Mouse (Mus musculus) granulocyte monocyte progenitor cell, adult 5-6 weeks (primary cell): Measurements from ENCODE around the gene Gpr83. TPM values are rescaled to one million over a fixed set of nuclear protein-coding genes. Genes with fewer than 3 reads are reported as not detected.
A peak's percentile ranks its signal among the peaks of the same experiment; 100 is the strongest.
"Not testable (repeated sequence)": the region's sequence is repeated elsewhere in the genome, so short reads cannot be mapped to it uniquely, and the experiment has no call there.

Experiments used
- ATAC-seq: replicated peaks from 2 replicates; pipeline ENCODE4 v1.8.0; 2016; ENCODE audit warnings: mild to moderate bottlenecking, moderate TSS enrichment, inconsistent platforms; ENCODE audit not compliant: poor library complexity, severe bottlenecking
- total RNA-seq, 2 experiments: library from RNA; stranded (forward) in 1 of 2; stranded (reverse) in 1 of 2; fragments of 200-712, 200-1000 nt in 1 of 2; fragments of >200 nt in 1 of 2; fragmentation: Nextera tagmentation in 1 of 2; gene quantifications; 2 replicates each; pipeline ENCODE4 v1.2.3; 2014 to 2017

Gene Gpr83
- total RNA-seq, 2 experiments from 2014 or later: 0.05 TPM; not detected in 1

DNA sequence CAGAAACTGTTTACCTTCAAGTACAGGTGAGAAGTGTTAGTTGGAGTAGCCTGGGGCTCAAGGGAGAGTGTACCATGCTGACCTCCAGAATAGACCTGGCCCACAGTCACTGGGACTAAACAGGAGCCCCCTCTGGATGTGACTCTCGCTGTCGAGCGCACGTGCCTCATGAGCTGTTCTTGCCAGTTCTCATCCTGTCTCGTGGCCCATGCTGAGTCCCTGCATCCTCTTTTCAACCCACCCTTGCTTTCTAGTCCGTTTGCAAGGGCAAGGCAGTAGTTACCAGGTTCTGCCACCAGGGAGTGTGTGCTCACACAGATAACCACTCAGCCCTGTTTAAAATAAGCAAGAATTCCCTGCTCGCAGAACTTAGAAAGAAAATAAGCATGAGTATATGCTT is 6.9 kb downstream of the Gpr83 start:
- ATAC-seq: peak; percentile 97

DNA sequence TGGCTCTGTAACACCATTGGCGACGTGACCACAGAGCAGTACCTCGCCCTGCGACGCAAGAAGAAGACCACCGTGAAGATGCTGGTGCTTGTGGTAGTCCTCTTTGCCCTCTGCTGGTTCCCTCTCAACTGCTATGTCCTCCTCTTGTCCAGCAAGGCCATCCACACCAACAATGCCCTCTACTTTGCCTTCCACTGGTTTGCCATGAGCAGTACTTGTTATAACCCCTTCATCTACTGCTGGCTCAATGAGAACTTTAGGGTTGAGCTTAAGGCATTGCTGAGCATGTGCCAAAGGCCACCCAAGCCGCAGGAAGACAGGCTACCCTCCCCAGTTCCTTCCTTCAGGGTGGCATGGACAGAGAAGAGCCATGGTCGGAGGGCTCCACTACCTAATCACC is 8.3 kb downstream of the Gpr83 start:
- ATAC-seq: no peak

DNA sequence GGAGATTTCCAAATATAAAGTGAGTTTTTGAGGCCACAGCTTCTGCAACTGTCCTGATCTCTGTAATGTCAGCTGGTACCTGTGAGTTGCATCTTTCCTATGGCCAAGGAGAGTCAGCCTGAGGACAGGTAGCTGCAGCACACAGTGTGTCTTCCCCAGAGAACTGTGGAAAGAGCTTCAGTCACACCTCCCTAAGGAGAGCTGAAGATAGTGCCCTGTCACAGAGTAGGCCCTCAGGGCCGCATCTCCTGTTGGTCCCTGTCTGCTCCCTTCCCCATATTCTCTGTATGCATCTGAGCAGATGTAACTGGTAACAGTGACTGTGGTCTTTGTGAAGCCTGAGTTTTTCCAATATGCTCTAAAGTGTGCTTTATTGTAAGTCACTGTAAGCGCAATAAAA is 10.4 kb downstream of the Gpr83 start:
- no peak for ATAC-seq

DNA sequence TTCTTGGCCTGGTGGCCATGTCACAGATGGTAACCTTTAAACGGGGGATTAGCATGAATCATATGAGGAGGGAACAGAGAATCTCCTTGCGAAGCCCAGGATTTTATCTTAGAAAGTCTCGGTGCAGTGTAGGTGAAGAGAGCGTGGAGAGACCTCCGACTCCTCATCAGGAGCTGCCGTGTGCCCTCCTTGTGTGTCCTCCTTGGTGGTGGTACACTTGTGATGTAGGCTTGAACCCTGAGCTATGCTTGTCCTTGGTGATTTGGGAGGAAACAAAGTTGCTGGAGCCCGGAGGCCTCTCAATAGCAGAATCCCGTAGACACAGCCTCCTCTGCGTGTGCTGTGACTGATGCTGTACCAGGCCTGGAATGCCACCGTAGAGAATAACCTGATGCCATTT is 10.8 kb downstream of the Gpr83 start:
- no peak for ATAC-seq

DNA sequence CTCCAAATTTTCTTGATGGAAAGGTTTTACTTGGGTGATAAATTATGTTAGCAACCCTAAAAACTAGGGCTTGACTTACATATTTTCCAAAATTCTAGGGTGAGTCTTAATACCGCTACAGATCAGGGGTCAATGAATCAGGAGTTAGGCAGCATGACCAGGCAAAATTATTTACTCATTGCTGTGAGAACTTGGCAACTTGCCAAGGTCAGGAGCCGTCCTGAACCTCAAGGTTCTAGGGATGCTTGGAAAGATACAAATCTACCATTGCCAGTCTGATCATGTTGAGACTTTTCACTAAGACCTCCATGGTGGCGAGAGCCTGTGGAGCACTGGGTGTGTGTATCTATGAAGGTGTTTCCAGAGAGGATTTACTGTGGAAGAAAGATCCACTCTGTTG is 11.5 kb downstream of the Gpr83 start:
- ATAC-seq: no peak

DNA sequence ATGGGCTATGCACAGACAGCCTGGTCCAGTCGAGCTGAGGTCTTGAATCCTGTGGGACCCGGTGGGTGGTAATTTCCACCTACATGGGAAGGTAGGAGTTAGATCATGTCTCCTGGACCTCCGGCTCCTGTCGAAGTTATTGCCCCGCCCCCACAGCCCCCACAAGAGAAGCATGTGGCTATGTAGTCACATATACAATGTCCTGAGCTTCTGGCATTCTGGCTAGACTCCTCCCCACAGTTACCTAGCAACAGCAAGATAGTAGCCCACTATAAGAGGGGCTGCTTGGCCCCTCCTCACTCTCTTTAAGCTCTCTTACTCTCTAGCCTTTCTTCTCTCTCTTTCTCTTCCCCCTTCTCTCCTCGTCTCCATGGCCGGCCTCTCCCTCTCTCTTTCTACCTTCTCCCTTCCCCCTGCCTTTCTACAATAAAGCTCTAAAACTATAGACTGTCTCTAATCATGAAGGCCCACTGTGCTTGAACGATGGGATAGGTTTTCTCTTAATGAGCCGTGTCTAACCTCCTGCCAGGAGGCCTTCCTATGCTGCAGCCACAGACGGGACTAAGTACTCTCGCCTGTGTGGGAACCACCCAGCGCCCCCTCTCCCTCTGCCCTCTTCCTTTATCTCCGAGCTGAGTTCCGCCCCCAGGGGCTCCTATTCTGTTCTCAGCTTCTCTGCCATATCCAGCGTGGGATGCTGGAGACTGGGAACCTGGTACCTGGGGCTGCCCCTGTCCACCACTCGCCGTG is 12.3 kb downstream of the Gpr83 start:
- no peak for ATAC-seq

DNA sequence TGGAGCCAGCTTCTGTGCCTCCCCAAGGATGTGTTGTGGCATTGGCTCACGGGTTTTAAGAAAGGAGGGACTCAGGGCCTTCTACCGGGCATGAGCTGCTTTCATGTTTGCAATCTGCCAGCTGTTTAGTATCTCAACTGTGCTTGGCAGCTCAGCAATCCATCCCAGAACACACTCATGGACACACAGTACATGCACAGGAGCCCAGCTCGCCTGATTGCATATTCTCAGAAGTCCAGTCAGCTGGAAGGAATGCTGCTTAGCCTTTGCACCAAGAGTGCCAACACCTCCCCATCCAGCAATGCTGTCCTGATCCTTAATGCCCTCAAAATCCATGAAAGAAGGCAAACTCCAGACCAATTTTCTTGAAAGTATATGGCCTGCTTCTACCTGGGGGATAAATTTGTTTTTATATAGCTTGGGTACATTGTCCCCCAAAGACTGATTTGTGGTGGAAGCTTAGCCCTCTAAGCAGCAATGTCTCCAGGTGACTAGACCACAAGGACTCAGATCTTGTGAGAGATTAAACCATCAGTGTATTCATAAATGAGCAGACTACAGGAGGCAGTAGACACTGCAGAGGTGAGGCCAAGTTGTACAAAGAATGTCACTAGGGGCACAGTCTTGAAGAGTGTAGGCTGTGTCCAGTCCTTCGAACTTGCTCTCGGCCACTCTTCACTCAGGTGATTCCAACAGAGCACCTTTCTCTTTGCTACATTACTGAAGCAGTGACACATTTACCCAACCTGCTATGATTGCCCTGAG is 15.9 kb downstream of the Gpr83 start:
- no peak for ATAC-seq

DNA sequence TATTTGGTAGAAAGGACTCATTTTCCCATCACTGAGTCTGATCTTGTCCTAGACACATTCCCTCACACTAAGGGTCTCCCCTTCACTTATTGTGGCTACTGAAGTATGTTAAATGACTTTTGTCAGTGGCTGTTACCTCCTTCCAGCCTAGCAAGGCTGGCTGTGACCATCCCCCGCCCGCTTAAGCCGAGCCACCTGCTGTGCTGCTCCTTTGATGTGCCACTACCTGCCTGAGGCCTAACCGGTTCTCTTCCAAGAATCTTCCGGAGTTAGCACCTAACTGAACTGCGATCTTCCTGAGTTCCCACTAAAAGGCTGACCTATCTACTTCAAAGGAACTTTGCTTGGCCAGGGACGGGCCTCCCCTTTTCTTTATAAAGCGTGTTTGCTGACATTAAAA is 16.6 kb downstream of the Gpr83 start:
- not testable (repeated sequence) for ATAC-seq

DNA sequence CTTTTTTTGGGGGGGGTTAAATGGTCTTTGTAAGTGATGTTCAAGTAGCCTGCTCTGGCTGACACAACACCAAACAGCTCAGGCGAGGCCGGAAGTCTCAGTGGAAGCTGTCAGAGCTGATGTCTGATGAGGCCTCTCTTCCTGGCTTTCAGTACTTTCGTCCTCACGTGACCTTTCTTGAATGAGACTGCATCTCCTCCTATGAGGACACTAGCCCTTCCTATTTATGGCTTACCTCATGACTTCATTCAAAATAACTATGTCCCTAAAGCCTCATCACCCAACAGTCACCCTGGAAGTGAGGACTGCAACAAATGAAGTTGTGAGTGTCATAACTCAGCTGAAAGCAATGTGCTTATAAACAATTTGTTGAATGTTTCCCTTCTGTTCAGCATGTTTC is 24.6 kb downstream of the Gpr83 start:
- ATAC-seq: peak; percentile 37; the same call in 1 of the 2 replicates

DNA sequence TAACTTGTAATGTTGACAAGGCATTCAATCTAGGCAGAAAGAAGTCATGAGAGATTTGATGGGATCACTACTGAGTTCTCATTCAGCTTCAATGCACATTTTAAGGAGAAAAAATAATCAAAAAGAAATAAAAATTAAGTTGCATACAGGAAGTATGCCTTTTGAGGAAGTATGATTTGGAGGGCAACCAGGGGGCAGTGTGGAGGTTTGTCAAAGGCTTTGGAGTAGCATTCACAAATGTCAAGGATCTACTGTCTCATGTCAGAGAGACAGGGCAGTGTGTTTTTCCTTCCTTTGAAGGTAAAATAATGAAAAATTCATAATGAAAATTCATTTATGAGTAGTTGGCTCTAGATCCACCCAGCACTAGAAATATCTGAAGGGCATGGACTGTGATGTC is 25.1 kb downstream of the Gpr83 start:
- ATAC-seq: 0 out of 2 replicates have a peak, but pooled peaks have one; percentile 42

DNA sequence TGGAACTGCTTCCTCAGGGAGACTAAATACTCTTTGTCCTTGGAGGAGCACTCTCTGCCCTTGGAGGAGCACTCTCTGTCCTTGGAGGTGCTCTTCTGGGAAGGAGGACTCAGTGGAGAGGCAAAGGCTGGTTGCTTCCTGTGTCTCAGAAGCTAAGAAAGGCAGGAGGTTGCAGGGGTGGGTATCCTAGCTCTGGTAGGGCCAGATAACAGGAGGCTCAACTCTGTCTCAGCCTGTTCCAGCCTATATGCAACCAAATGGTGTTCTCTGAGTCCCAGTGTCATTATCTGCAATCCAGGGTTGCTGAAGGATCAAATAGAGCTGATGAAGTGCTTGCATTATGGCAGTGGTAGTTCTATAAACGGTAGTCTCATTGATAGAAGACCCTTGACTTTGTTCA is 25.9 kb downstream of the Gpr83 start:
- no peak for ATAC-seq

DNA sequence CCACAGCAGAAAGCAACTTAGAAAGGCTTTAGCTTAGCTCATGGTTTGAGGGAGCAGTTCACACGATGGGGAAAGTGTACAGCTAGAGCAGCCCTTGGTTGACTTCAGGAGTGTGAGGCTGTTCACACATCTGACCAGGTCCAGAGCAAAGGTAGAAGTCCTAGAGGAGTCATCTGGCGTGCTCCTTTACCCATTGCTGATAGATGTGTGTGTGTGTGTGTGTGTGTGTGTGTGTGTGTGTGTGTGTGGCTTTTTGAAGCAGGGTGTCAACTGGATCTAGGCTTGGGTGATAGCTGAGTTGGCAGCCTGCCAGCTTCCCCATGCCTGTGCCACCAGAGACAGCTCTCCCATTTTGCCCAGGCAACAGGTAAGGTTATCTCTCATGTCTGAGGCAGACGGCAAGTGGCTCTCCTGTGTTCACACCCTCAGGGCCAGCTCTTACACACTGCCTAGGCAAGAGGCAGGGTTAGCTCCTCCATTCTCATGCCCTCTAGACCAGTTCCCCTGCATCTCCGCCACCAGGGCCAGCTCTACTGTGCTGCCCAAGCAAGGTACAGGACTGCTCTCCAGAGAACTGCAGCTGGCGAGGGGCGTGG is 27.9 kb downstream of the Gpr83 start:
- ATAC-seq: no peak

DNA sequence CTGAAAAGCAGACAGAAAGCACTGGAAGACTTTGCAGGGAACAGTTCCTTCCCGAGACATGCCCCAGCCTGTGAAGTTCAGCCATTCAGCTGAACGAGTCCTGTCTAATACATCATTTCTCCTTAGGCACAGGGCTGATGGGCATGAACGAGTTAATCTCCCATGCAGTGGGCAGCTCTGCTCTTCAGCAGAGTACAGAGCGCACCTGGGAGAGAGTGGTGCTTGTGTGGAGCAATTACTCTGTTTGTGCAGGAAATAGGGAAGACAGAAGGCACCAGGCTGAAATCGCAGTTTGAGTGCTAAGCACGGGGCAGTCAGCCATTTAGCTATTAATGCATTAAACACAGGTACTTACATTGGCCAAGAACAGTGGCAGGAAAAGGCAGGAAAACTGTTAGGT is 28.7 kb downstream of the Gpr83 start:
- no peak for ATAC-seq

DNA sequence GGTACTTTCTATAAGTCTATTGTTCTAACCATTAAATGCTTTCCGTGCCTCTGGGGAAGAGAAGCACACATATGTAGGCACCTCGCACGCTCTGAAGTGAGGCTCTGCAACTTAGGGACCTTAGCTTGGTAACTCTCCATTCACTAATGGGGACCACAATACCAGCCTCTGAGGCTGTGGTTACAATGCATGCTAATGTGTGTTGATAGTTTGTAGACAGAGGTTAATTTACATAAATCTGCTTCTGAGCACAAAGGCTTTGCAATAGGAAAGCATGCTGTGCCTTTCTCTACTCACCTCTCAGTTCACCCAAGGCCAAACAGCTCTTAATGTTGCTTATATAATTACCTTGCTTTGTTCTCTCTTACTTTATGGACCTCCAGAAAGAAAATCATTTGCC is 30.7 kb downstream of the Gpr83 start:
- ATAC-seq: no peak

DNA sequence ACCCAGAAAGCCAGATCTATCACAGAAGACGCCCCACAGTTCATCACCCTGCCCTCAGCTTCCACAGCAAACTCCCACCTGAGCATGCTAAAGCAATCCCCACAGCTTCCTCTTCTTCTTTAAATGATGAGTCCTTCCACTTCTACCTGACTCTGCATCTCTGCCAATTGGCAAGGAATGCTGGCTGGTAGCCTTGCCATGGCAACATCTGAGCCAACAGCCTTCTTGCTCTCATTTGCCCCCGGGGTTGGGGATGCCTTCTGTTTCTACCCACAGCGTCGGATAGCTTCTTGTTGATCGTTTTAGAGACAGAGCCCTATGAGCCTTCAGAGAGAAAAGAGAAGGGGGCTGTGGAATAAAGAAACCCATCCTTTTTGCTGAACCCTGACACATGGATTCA is 31.9 kb downstream of the Gpr83 start:
- ATAC-seq: no peak

DNA sequence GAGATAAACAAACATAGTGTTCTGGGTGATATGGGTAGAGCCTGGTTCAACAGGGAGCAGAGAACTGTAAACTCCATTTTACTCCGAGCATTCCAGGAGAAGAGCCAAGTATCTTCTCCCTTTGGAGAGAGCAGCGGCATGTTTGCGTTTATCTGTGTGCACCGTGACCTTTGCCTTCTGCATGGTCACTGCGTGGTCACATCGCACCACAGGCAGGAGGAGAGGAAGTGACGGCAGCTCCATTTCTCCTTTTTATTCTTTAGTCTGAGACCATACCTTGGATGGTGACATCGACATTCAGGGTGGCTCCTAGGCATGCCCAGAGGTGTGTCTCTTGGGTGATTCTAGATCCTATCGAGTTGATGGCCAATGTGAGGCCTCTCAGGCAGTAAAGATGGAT is 33.4 kb downstream of the Gpr83 start:
- peak; percentile 80 for ATAC-seq

DNA sequence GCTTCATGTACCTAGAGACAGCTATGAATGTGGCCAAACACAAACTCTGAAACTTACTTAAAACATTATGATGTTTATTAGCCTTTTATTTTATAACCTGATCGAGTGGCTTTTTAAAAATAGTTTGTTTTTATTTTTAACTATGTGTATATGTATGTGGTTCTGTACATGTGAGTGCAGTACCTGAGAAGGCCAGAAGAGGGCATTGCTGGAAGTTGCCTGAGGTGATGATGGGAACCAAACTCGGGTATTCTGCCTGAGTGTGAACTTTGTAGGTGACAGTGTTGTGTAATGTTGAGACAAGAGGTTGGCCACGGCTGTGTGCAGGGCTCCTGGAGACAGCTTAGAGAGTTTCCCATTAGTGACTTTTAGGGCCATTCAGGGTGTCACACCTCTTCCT is 34.6 kb downstream of the Gpr83 start:
- ATAC-seq: no peak

DNA sequence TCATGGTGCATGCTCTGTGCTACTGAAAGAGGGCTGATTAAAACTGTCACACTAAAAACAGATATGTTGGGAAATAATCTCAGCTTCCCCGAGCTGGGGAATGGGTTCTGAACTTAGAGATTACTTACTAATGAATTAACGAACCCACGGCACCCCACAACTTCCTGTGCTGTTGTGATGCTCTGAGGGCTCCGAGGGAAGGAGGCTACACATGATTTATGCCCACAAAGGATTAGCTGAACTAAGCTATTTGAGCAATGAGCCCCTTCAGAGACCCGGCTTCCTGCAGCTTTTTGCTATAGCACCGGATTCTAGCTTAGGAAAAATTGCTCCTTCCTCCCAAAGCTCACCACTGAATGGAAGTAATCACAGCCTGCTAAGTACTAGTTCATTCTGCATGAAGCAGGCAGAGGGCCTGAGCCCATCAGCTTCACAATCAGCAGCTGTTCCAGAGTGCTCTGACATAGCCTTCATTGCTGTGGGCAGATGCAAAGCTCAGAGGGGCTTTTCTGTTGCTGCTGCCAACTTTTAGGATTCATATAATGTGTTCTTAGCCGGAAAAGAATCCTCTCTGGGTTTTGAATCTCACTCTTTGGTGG is 35.3 kb downstream of the Gpr83 start:
- no peak for ATAC-seq

DNA sequence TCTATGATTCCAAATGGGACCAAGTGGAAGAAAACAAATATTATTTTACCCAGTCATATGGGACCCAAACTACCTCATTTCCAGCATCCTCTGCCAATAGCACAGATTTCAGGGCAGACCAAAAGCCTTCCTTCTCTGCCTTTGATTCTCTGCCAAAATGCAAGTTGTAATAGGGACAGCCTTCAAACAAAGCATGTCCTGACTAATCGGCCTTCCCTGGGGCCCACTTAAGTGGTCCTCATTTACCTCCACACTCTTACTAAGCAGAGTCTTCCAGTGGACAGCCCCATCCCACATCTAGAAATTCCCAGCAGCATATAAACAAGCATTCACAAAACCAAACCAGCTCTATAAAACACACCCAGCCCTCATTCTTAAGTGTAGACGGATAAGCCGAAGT is 37.1 kb downstream of the Gpr83 start:
- ATAC-seq: no peak

DNA sequence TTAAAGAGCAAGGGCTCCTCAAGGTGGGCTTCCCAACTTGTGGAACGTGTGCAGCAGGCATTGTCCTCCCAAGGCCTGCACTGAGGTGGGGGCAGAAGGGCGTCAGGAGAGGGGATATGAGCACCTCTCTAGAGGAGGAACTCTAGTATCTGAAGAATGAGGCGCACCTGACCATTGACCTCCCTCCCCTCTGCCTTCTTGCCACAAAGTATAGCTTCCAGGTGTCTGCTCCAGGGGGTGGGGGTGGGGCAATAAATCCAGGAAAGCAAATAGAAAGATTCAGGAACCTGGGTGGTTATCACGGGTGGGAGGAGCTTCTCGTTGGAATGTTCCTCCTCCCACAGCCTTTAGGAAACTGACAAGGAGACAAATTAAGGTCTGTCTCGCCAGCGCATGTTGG is 41.7 kb downstream of the Gpr83 start:
- no peak for ATAC-seq

DNA sequence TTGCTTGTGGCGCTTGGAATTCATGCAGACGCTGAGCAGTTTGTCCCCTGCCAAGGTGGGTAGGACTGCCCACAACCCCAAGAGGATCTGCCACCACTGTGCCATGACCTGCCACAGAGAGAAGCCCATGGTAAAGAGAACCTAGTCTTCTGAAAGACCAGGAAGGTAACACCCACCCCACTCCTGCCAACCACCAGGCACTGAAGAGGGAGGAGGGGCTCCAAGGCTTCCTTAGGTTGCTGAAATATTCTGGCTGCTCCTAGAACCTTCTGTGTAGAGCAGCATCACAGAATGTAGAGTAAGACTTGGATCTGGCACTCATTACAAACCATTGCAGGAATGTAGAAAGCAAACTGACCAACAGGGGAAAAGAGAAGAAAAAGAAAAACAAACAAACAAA is 42.4 kb downstream of the Gpr83 start:
- ATAC-seq: no peak
